Mouse (Mus musculus) adrenal gland, adult 18-20 months (tissue): Measurements from ENCODE around the gene Eya4. TPM values are rescaled to one million over a fixed set of nuclear protein-coding genes. Genes with fewer than 3 reads are reported as not detected.

Source experiments
- DNase-seq, 2 experiments: peaks; one replicate each; pipeline ENCODE4 v3.0.0; 2021 to 2022; ENCODE audit warnings: low spot score in 2 of 2
- total RNA-seq, 2 experiments: library from RNA; stranded (reverse); gene quantifications; 1 replicate in 1 of 2; 2 replicates in 1 of 2; pipeline ENCODE4 v1.2.3; 2021

Eya4 gene
- total RNA-seq, 2 experiments from 2014 or later: 0.60 to 1.0 TPM

GRCm38 (mm10) chr10:23076691-23077385 lies 273.7 kb downstream of the Eya4 start:
- DNase-seq: no peak

GRCm38 (mm10) chr10:23073431-23073830 lies 277.2 kb downstream of the Eya4 start:
- no peak for DNase-seq

GRCm38 (mm10) chr10:23063637-23064036 lies 286.9 kb downstream of the Eya4 start:
- no peak for DNase-seq

DNA sequence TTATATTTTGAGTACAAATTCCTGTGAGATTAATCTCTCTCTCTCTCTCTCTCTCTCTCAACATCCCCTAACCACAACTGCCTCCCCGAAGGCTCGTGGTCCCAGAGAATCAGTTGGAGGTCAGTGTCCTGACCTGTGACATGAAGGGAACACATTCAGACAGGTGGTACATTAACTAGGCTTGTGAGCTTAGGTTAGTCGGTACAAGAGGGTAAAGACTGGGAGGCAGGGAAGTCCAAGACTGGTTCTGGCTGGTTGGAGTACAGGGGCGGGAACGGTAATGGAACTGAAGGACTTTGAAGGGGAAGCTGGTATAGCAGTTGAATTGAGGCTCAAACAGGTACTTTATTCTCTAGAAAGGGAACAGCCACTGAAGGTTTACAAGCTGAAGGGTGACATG lies 287.9 kb downstream of the Eya4 start:
- no peak for DNase-seq

- no peak for DNase-seq
Measured at GRCm38 (mm10) chr10:23060694-23061060, 289.9 kb downstream of the Eya4 start.

DNA sequence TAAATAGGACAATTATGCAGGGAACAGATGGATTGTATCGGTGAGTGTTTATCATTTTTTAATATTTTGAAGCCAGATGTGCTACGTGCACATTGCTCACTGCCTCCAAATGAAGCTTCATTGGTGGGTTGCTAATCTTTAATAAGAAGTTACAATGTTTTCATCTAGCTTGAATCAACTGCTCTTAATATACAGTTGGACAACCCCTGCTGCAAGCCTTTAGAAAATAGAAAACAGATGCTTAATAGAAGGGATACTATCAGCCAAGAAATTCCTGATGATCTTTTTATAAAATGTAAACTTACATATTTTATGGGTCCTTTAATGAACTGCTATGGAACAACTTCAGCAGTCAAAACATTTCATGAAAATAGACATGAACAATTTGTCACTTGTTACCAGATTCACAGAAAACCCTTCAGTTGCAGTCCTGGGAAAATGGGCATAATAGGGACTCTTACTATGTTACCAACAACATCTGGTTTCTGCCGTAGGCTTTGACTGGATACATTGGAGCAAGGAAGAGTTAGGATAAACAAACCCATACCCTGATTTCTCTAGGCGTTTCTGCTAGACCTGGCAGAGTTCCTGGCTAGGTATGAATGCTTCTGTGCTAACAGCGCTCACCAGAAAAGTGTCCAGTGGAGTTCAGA lies 290.4 kb downstream of the Eya4 start:
- no peak for DNase-seq

DNA sequence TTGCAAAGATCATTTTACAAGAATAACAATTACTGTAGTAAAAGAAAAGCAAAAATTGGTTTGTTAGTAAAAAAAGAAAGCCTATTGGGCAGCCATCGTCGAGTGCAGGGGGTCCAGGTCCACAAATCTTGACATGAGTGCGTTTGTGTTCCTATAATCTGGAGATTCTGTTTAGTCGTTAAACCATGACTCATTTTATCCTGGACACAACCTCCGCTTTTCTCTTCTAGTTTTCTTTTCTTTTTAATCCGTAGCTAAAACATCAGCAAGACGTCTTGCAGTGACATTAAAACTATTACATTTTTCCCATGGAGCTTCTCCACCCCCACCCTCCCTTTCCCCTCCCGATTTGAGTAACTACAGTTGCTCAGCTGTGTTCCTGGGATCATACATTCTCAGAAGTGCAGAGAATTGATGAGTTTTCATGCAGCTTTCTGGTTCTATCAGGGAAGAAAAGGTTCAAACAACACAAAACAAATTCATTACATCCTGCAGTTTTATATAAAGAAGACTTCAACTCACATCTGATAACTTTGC lies 297.1 kb downstream of the Eya4 start:
- DNase-seq: no peak
